Mouse (Mus musculus): Measurements from ENCODE around the gene Gm20388. TPM values are rescaled to one million over a fixed set of nuclear protein-coding genes. Genes with fewer than 3 reads are reported as not detected.

Gm20388 gene
- polyA plus RNA-seq, 1 experiment from 2014 or later, result not detected

GRCm38 (mm10) chr8:124376406-124376805, 4465.8 kb downstream of the Gm20388 start:
- H3K9ac ChIP-seq (ENCODE audit: low read depth, low read length), result no peak overlapping the region

GRCm38 (mm10) chr8:124379289-124379688, 4468.6 kb downstream of the Gm20388 start:
- Histone ChIP-seq H3K36me3 (ENCODE audit: control insufficient read depth, insufficient read depth, low read length) (no peaks in the 10 kb centered on the region), H3K9me3 (ENCODE audit: control insufficient read depth, low read length) (no peaks in the 10 kb centered on the region), H3K4me3 (ENCODE audit: low read length) (no peak overlapping the region), H3K27ac (ENCODE audit: low read depth, low read length) (no peak overlapping the region), H3K27me3 (ENCODE audit: control insufficient read depth, insufficient read depth, low read length) (no peaks in the 10 kb centered on the region), H3K9ac (ENCODE audit: low read depth, low read length) (no peak overlapping the region), H3K4me2 (replicated peaks; ENCODE audit: low read depth, low read length) (no peak overlapping the region), H3K4me1 (ENCODE audit: control insufficient read depth, insufficient read depth, low read length) (no peaks in the 10 kb centered on the region)
- ATAC-seq (ENCODE audit: low FRiP score, low TSS enrichment), result no peak
- 71% methylated on average over 6 of the region's 6 CpGs for WGBS

More at GRCm38 (mm10) chr8:124376406-124376805, 4465.8 kb downstream of the Gm20388 start:
- no peaks in the 10 kb centered on the region for H3K27me3 ChIP-seq (ENCODE audit: control insufficient read depth, insufficient read depth, low read length)
- no peak for ATAC-seq (ENCODE audit: low FRiP score, low TSS enrichment)
- H3K4me3 ChIP-seq (ENCODE audit: low read length), result no peak overlapping the region
- H3K36me3 ChIP-seq (ENCODE audit: control insufficient read depth, insufficient read depth, low read length), result no peaks in the 10 kb centered on the region
- WGBS, result 96% methylated on average over 12 of the region's 12 CpGs
- H3K9me3 ChIP-seq (ENCODE audit: control insufficient read depth, low read length), result no peaks in the 10 kb centered on the region
- no peak overlapping the region for H3K4me2 ChIP-seq (replicated peaks; ENCODE audit: low read depth, low read length)
- H3K27ac ChIP-seq (ENCODE audit: low read depth, low read length), result no peak overlapping the region
- no peaks in the 10 kb centered on the region for H3K4me1 ChIP-seq (ENCODE audit: control insufficient read depth, insufficient read depth, low read length)

GRCm38 (mm10) chr8:124382235-124382634, 4471.6 kb downstream of the Gm20388 start:
- Histone ChIP-seq H3K4me1 (ENCODE audit: control insufficient read depth, insufficient read depth, low read length) (no peaks in the 10 kb centered on the region), H3K27ac (ENCODE audit: low read depth, low read length) (no peak overlapping the region), H3K36me3 (ENCODE audit: control insufficient read depth, insufficient read depth, low read length) (no peaks in the 10 kb centered on the region), H3K9ac (ENCODE audit: low read depth, low read length) (no peak overlapping the region), H3K9me3 (ENCODE audit: control insufficient read depth, low read length) (no peaks in the 10 kb centered on the region), H3K4me3 (ENCODE audit: low read length) (no peak overlapping the region), H3K27me3 (ENCODE audit: control insufficient read depth, insufficient read depth, low read length) (no peaks in the 10 kb centered on the region), H3K4me2 (replicated peaks; ENCODE audit: low read depth, low read length) (no peak overlapping the region)
- no peak for ATAC-seq (ENCODE audit: low FRiP score, low TSS enrichment)
- WGBS, result 73% methylated on average over 10 of the region's 10 CpGs

GRCm38 (mm10) chr8:124384336-124384735, 4473.7 kb downstream of the Gm20388 start:
- Histone ChIP-seq H3K4me1 (ENCODE audit: control insufficient read depth, insufficient read depth, low read length) (no peaks in the 10 kb centered on the region), H3K4me3 (ENCODE audit: low read length) (no peak overlapping the region), H3K4me2 (replicated peaks; ENCODE audit: low read depth, low read length) (no peak overlapping the region), H3K27ac (ENCODE audit: low read depth, low read length) (no peak overlapping the region), H3K27me3 (ENCODE audit: control insufficient read depth, insufficient read depth, low read length) (no peaks in the 10 kb centered on the region), H3K9ac (ENCODE audit: low read depth, low read length) (no peak overlapping the region), H3K9me3 (ENCODE audit: control insufficient read depth, low read length) (no peaks in the 10 kb centered on the region), H3K36me3 (ENCODE audit: control insufficient read depth, insufficient read depth, low read length) (no peaks in the 10 kb centered on the region)
- ATAC-seq (ENCODE audit: low FRiP score, low TSS enrichment), result no peak
- 94% methylated on average over 19 of the region's 19 CpGs for WGBS

- H3K9ac ChIP-seq (ENCODE audit: low read depth, low read length), result no peak overlapping the region; the same call in 1 of the 2 replicates
- WGBS, result 82% methylated on average over 23 of the region's 23 CpGs
- no peak for ATAC-seq (ENCODE audit: low FRiP score, low TSS enrichment)
These were observed 4475.7 kb downstream of the Gm20388 start for GRCm38 (mm10) chr8:124386225-124386899.

GRCm38 (mm10) chr8:124389495-124389894, 4478.9 kb downstream of the Gm20388 start:
- H3K9me3 ChIP-seq (ENCODE audit: control insufficient read depth, low read length), result no peaks in the 10 kb centered on the region
- no peak overlapping the region for H3K27ac ChIP-seq (ENCODE audit: low read depth, low read length)
- H3K4me3 ChIP-seq (ENCODE audit: low read length), result no peak overlapping the region
- H3K36me3 ChIP-seq (ENCODE audit: control insufficient read depth, insufficient read depth, low read length), result no peaks in the 10 kb centered on the region
- 91% methylated on average over 11 of the region's 11 CpGs for WGBS
- no peak for ATAC-seq (ENCODE audit: low FRiP score, low TSS enrichment)
- H3K9ac ChIP-seq (ENCODE audit: low read depth, low read length), result no peak overlapping the region
- H3K27me3 ChIP-seq (ENCODE audit: control insufficient read depth, insufficient read depth, low read length), result no peaks in the 10 kb centered on the region
- no peak overlapping the region for H3K4me2 ChIP-seq (replicated peaks; ENCODE audit: low read depth, low read length)
- no peaks in the 10 kb centered on the region for H3K4me1 ChIP-seq (ENCODE audit: control insufficient read depth, insufficient read depth, low read length)

More at GRCm38 (mm10) chr8:124386225-124386899, 4475.7 kb downstream of the Gm20388 start:
- no peak overlapping the region for H3K4me3 ChIP-seq (ENCODE audit: low read length)
- no peaks in the 10 kb centered on the region for H3K36me3 ChIP-seq (ENCODE audit: control insufficient read depth, insufficient read depth, low read length)
- H3K9me3 ChIP-seq (ENCODE audit: control insufficient read depth, low read length), result no peaks in the 10 kb centered on the region
- no peaks in the 10 kb centered on the region for H3K4me1 ChIP-seq (ENCODE audit: control insufficient read depth, insufficient read depth, low read length)
- no peak overlapping the region for H3K4me2 ChIP-seq (replicated peaks; ENCODE audit: low read depth, low read length)
- no peak overlapping the region for H3K27ac ChIP-seq (ENCODE audit: low read depth, low read length)
- H3K27me3 ChIP-seq (ENCODE audit: control insufficient read depth, insufficient read depth, low read length), result no peaks in the 10 kb centered on the region

GRCm38 (mm10) chr8:124391191-124391590, 4480.6 kb downstream of the Gm20388 start:
- no peak for ATAC-seq (ENCODE audit: low FRiP score, low TSS enrichment)
- Histone ChIP-seq H3K9me3 (ENCODE audit: control insufficient read depth, low read length) (no peaks in the 10 kb centered on the region), H3K9ac (ENCODE audit: low read depth, low read length) (no peak overlapping the region), H3K36me3 (ENCODE audit: control insufficient read depth, insufficient read depth, low read length) (no peaks in the 10 kb centered on the region), H3K27ac (ENCODE audit: low read depth, low read length) (no peak overlapping the region), H3K4me1 (ENCODE audit: control insufficient read depth, insufficient read depth, low read length) (no peaks in the 10 kb centered on the region), H3K27me3 (ENCODE audit: control insufficient read depth, insufficient read depth, low read length) (no peaks in the 10 kb centered on the region), H3K4me3 (ENCODE audit: low read length) (no peak overlapping the region), H3K4me2 (replicated peaks; ENCODE audit: low read depth, low read length) (no peak overlapping the region)
- 93% methylated on average over 7 of the region's 7 CpGs for WGBS

- WGBS, result 66% methylated on average over 10 of the region's 10 CpGs
- no peaks in the 10 kb centered on the region for H3K9me3 ChIP-seq (ENCODE audit: control insufficient read depth, low read length)
- H3K9ac ChIP-seq (ENCODE audit: low read depth, low read length), result no peak overlapping the region
- H3K27ac ChIP-seq (ENCODE audit: low read depth, low read length), result no peak overlapping the region
- H3K36me3 ChIP-seq (ENCODE audit: control insufficient read depth, insufficient read depth, low read length), result no peaks in the 10 kb centered on the region
- H3K27me3 ChIP-seq (ENCODE audit: control insufficient read depth, insufficient read depth, low read length), result no peaks in the 10 kb centered on the region
- H3K4me1 ChIP-seq (ENCODE audit: control insufficient read depth, insufficient read depth, low read length), result no peaks in the 10 kb centered on the region
- H3K4me2 ChIP-seq (replicated peaks; ENCODE audit: low read depth, low read length), result no peak overlapping the region
- no peak overlapping the region for H3K4me3 ChIP-seq (ENCODE audit: low read length)
- ATAC-seq (ENCODE audit: low FRiP score, low TSS enrichment), result no peak
These were observed 4481.8 kb downstream of the Gm20388 start for GRCm38 (mm10) chr8:124392271-124393012.

- H3K36me3 ChIP-seq (ENCODE audit: control insufficient read depth, insufficient read depth, low read length), result no peaks in the 10 kb centered on the region
- no peaks in the 10 kb centered on the region for H3K27me3 ChIP-seq (ENCODE audit: control insufficient read depth, insufficient read depth, low read length)
- H3K9me3 ChIP-seq (ENCODE audit: control insufficient read depth, low read length), result no peaks in the 10 kb centered on the region
- no peak overlapping the region for H3K9ac ChIP-seq (ENCODE audit: low read depth, low read length)
- ATAC-seq (ENCODE audit: low FRiP score, low TSS enrichment), result no peak
- no peaks in the 10 kb centered on the region for H3K4me1 ChIP-seq (ENCODE audit: control insufficient read depth, insufficient read depth, low read length)
- H3K4me2 ChIP-seq (replicated peaks; ENCODE audit: low read depth, low read length), result no peak overlapping the region
- WGBS, result 90% methylated on average over 5 of the region's 5 CpGs
- H3K4me3 ChIP-seq (ENCODE audit: low read length), result no peak overlapping the region
- H3K27ac ChIP-seq (ENCODE audit: low read depth, low read length), result no peak overlapping the region
These were observed 4482.4 kb downstream of the Gm20388 start for GRCm38 (mm10) chr8:124393013-124393412.
